Mouse (Mus musculus) monocyte, adult 2 months (primary cell): Measurements from ENCODE around the gene Rpl28.
"Not testable (repeated sequence)": the region's sequence is repeated elsewhere in the genome, so short reads cannot be mapped to it uniquely, and the experiment has no call there.

Experiments
- DNase-seq, 2 experiments: peaks; one replicate each; pipeline ENCODE4 v3.0.0; 2022; ENCODE audit warnings: low spot score in 2 of 2, low read depth in 1 of 2

Gene Rpl28

GRCm38 (mm10) chr7:4782759-4783158 is 9.9 kb upstream of the Rpl28 start, which contains the start of the genes Il11 and Tmem190:
Gene Il11 (minus strand): TSS chr7:4782859.
Gene Tmem190 (plus strand): TSS chr7:4782937.
- DNase-seq, result no peak

- DNase-seq, result no peak
Measured at GRCm38 (mm10) chr7:4783667-4784268, 8.9 kb upstream of the Rpl28 start.

GRCm38 (mm10) chr7:4788499-4789435 is 3.9 kb upstream of the Rpl28 start:
- DNase-seq, result no peak

GRCm38 (mm10) chr7:4789436-4789935 is 3.2 kb upstream of the Rpl28 start, which contains the start of gene Tmem238:
Gene Tmem238 (minus strand): TSS chr7:4789656.
- no peak for DNase-seq

- DNase-seq, result not testable (repeated sequence)
Measured at GRCm38 (mm10) chr7:4793248-4793647, 574 bp downstream of the Rpl28 start.

GRCm38 (mm10) chr7:4793674-4794073 is 1.0 kb downstream of the Rpl28 start:
- DNase-seq, result no peak

- no peak for DNase-seq
Measured at GRCm38 (mm10) chr7:4794631-4795168, 2.0 kb downstream of the Rpl28 start.

- no peak for DNase-seq
Measured at GRCm38 (mm10) chr7:4795767-4796433, 3.2 kb downstream of the Rpl28 start.

- DNase-seq, result no peak
Measured at GRCm38 (mm10) chr7:4802247-4802646, 9.6 kb downstream of the Rpl28 start.

GRCm38 (mm10) chr7:4806716-4807115 is 14.0 kb downstream of the Rpl28 start:
- no peak for DNase-seq

- DNase-seq, result not testable (repeated sequence)
Measured at GRCm38 (mm10) chr7:4811131-4811530, 18.5 kb downstream of the Rpl28 start.

GRCm38 (mm10) chr7:4811842-4812302 is 19.2 kb downstream of the Rpl28 start:
- DNase-seq, result no peak

- peak; percentile 96 to 97 for DNase-seq
Measured at GRCm38 (mm10) chr7:4812303-4813104, 19.8 kb downstream of the Rpl28 start, which contains the start of gene Ube2s. Gene Ube2s (minus strand): TSS chr7:4812590.

- no peak for DNase-seq
Measured at GRCm38 (mm10) chr7:4813105-4813791, 20.6 kb downstream of the Rpl28 start.

- DNase-seq, result no peak
Measured at GRCm38 (mm10) chr7:4816559-4816958, 23.9 kb downstream of the Rpl28 start.

- not testable (repeated sequence) for DNase-seq
Measured at GRCm38 (mm10) chr7:4820925-4821324, 28.3 kb downstream of the Rpl28 start.

GRCm38 (mm10) chr7:4821690-4822089 is 29.0 kb downstream of the Rpl28 start:
- no peak for DNase-seq

- DNase-seq, result no peak
Measured at GRCm38 (mm10) chr7:4822162-4822907, 29.7 kb downstream of the Rpl28 start.

- no peak for DNase-seq
Measured at GRCm38 (mm10) chr7:4825365-4825764, 32.7 kb downstream of the Rpl28 start.
